Mouse (Mus musculus): Measurements from ENCODE around the gene Samd4b.

The Samd4b gene

DNA sequence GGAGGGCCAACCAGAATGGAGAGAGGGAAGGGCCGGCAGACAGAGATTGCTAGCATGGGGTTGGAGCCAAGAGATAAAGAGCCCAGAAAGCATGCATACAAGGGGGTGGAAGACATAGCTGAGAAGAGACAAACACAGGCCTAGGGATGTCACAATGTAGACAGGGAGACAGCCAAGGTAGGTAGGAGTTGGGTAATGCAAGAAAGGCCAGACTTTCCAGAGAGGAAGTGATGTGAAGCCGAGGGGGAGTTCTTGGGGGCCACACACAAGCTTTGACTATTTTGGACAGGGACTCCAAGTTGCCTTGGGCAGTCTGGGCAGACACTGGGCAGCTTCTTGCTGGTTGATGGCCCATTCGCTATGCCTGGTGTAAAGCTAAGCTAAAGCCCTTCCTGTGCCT lies 196.0 kb downstream of the Samd4b start:
- ChIA-PET CTCF (interaction anchor here in 1 of 4 experiments (1.1 kb wide), 1 partner anchor 35 kb away, joined by 3 read pairs; the partner anchor contains the start of gene Gmfg), POLR2A (interaction anchor here (0.6 to 37.0 kb wide), 17 partner anchors 9 to 62 kb away, joined by 3 to 1116 read pairs (median 3); partner anchors contain the start of genes Med29 (in 3 of the 4), Paf1 (in 3 of the 4), Rps16 (in 2 of the 4) and Gmfg (in 1 of the 4))

- CTCF ChIA-PET = no interaction called here
- POLR2A ChIA-PET = interaction anchor here in 3 of 4 experiments (0.6 to 37.0 kb wide), 10 partner anchors 8 to 118 kb away, joined by 3 to 1116 read pairs (median 5); partner anchors contain the start of genes Med29 (in 2 of the 3), Paf1 (in 2 of the 3), Rps16 (in 2 of the 3) and Supt5 (in 1 of the 3)
Observed at GRCm38 (mm10) chr7:28401030-28401429, 196.9 kb downstream of the Samd4b start.

DNA sequence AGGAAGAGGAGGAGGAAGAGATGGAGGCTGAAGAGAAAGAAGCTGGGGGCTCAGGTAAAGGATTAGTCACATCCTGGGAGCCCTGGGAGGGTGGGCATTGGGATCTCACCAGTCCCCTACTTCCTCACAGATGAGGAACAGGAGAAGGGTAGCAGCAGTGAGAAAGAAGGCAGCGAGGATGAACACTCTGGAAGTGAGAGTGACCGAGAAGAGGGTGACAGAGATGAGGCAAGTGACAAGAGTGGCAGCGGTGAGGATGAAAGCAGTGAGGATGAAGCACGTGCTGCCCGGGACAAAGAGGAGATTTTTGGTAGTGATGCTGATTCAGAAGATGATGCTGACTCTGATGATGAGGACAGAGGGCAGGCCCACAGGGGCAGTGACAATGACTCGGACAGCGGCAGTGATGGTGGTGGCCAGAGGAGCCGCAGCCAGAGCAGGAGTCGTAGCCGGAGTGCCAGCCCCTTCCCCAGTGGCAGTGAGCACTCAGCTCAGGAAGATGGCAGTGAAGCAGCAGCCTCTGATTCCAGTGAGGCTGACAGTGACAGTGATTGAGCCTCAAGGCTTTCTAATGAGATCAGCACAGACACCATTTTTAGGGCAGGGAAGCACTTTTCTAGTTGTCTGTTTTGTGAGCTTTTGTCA lies 199.1 kb downstream of the Samd4b start:
- ChIA-PET CTCF (interaction anchor here in 2 of 4 experiments (1.1 to 1.2 kb wide), 2 partner anchors 17 to 912 kb away, joined by 3 read pairs; partner anchors contain the start of gene Sertad1 (in 1 of the 2)), POLR2A (interaction anchor here in 2 of 4 experiments (0.7 to 37.0 kb wide), 8 partner anchors 11 to 198 kb away, joined by 4 to 1116 read pairs (median 6); partner anchors contain the start of genes Plekhg2 (in 2 of the 2), Rps16 (in 2 of the 2), Zfp36 (in 2 of the 2) and Supt5 (in 1 of the 2))

DNA sequence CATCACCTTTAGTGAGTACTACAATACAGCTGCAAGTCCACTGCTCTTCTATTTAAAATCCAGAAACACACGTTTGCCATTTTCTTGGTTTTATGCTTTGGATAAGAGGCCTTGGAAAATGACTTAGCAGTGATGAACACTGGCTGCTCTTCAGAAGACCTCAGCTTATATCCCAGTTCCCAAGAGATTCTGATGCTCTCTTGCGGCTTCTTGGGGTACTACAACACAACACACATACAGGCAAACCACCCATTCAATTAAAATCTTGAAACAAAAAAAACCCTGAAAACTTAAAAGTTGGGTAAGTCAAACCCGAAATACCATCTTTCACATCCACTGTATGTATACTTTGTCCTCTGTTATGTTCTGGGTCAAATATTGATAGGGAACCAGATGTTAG lies 199.9 kb downstream of the Samd4b start:
- ChIA-PET CTCF (interaction anchor here in 3 of 4 experiments (0.5 to 1.5 kb wide), 13 partner anchors 9 to 911 kb away, joined by 3 to 6 read pairs (median 3); partner anchors contain the start of genes Sertad1 (in 1 of the 3) and Supt5 (in 1 of the 3)), POLR2A (interaction anchor here in 2 of 4 experiments (0.6 to 37.0 kb wide), 12 partner anchors 10 to 199 kb away, joined by 3 to 1116 read pairs (median 5); partner anchors contain the start of genes Plekhg2 (in 2 of the 2), Rps16 (in 2 of the 2), Zfp36 (in 2 of the 2) and Gmfg (in 1 of the 2))

DNA sequence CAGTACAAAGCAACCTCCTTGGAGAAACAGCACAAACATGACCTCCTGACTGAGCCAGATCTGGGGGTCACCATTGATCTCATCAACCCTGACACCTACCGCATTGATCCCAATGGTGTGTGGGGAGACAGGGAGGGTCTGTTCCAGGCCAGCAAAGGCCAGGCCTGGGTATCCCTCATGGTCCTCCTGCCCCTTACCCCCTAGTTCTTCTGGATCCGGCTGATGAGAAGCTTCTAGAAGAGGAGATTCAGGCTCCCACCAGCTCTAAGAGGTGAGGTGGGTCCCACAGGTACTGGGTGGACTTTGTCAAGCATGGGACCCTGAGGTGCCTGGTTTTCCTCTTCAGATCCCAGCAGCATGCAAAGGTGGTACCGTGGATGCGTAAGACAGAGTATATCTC lies 202.5 kb downstream of the Samd4b start:
- ChIA-PET CTCF (interaction anchor here in 1 of 4 experiments (3.1 kb wide), 1 partner anchor 42 kb away, joined by 12 read pairs; the partner anchor contains the start of gene Gmfg), POLR2A (interaction anchor here in 3 of 4 experiments (4.0 to 37.0 kb wide), 6 partner anchors 9 to 49 kb away, joined by 21 to 1116 read pairs (median 205); partner anchors contain the start of genes Plekhg2 (in 2 of the 3), Zfp36 (in 2 of the 3), Rps16 (in 1 of the 3) and Supt5 (in 1 of the 3))

- ChIA-PET CTCF (interaction anchor here in 3 of 4 experiments (0.5 to 3.1 kb wide), 16 partner anchors 14 to 579 kb away, joined by 3 to 12 read pairs (median 4); partner anchors contain the start of genes Eid2b (in 1 of the 3), Gmfg (in 1 of the 3), Mrps12 (in 1 of the 3) and Rps16 (in 1 of the 3)), POLR2A (interaction anchor here (0.6 to 37.0 kb wide), 91 partner anchors 9 to 886 kb away, joined by 3 to 1116 read pairs (median 5); partner anchors contain the start of genes Rps16 (in 3 of the 4), Supt5 (in 3 of the 4), Zfp36 (in 3 of the 4) and Fbl (in 2 of the 4))
Observed at GRCm38 (mm10) chr7:28393272-28393951, 204.5 kb downstream of the Samd4b start.

DNA sequence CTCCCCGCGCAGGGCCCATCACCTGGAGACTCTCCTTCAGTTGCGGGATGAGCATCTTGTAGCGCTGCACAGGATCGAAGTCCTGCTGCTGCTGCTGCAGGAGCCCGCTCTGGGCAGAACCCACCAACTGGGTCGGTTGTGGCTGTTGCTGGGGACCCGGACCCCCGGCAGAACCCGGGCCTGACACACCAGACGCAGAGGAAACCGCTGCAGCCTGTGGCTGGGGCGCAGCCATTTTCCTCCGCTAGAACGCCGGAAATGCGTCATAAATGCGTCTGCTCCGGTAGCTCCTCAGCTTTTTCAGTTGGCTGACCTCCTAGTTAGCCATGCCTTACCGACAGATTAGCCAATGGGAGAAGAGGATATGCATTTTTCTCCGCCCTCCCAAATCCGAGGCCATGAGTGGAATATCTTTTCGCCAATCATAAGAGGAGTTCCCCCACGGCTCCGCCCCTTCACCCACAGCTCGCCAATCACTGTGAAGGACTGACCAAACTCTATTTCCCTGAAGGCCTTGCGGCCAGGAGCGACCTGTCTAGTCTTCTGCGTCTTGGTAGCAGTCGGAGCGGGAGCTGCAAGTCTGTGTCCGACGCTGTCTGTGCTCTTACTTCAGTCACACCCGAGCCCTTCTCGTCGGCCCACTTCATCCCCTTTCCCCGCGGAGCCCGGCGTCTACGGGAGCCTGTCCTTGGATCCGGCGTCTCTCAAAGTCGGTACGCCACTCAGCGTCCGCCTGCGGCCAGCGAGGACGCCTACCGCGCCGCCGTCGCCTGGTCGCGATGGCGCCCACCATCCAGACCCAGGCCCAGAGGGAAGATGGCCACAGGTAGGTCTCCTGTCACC lies 205.3 kb downstream of the Samd4b start, which contains the start of the genes Med29 and Paf1:
TSS of gene Med29 (minus strand) at position 280 of the 843 bp plus-strand sequence.
TSS of gene Paf1 (plus strand) at position 523 of the 843 bp plus-strand sequence.
- CTCF ChIA-PET = interaction anchor here in 3 of 4 experiments (0.6 to 3.1 kb wide), 19 partner anchors 11 to 349 kb away, joined by 3 to 12 read pairs (median 4); partner anchors contain the start of genes Eid2b (in 1 of the 3), Gmfg (in 1 of the 3), Mrps12 (in 1 of the 3) and Rps16 (in 1 of the 3)
- POLR2A ChIA-PET = interaction anchor here (0.6 to 37.0 kb wide), 143 partner anchors 9 to 926 kb away, joined by 3 to 1116 read pairs (median 4); partner anchors contain the start of genes Rps16 (in 3 of the 4), Selenov (in 3 of the 4), Supt5 (in 3 of the 4) and Zfp36 (in 3 of the 4)

- ChIA-PET POLR2A (interaction anchor here in 3 of 4 experiments (0.5 to 37.0 kb wide), 7 partner anchors 8 to 157 kb away, joined by 3 to 1116 read pairs (median 50); partner anchors contain the start of genes Plekhg2 (in 2 of the 3), Supt5 (in 2 of the 3), Zfp36 (in 2 of the 3) and Rps16 (in 1 of the 3)), CTCF (no interaction called here)
Observed at GRCm38 (mm10) chr7:28390331-28390730, 207.6 kb downstream of the Samd4b start.

GRCm38 (mm10) chr7:28387384-28387783 lies 210.6 kb downstream of the Samd4b start:
- ChIA-PET POLR2A (interaction anchor here (0.6 to 37.0 kb wide), 16 partner anchors 9 to 303 kb away, joined by 3 to 1116 read pairs (median 4); partner anchors contain the start of genes Plekhg2 (in 2 of the 4), Rps16 (in 2 of the 4), Supt5 (in 2 of the 4) and Zfp36 (in 2 of the 4)), CTCF (interaction anchor here (0.6 to 2.1 kb wide), 12 partner anchors 11 to 354 kb away, joined by 3 to 11 read pairs (median 3); partner anchors contain the start of genes Mrps12 (in 1 of the 4), Rps16 (in 1 of the 4) and Sars2 (in 1 of the 4))

DNA sequence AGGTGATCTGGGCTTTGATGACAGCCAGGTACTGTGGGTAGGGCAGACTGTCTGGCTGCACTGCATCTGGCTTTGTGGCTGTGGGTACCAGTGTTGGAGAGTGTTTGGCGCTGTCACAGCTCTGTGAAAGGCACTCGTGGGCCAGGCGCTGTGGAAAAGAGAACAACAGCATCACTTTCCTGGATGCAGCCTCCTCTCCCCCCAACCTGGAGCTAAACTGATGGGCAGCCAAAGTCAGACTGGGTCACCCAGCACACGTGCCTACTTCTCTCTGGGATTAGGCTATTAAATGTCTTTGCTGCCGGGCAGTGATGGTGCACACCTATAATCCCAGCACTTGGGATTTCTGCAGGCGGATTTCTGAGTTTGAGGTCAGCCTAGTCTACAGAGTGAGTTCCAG lies 211.1 kb downstream of the Samd4b start:
- POLR2A ChIA-PET = interaction anchor here (0.7 to 37.0 kb wide), 15 partner anchors 8 to 244 kb away, joined by 3 to 1116 read pairs (median 5); partner anchors contain the start of genes Plekhg2 (in 2 of the 4), Rps16 (in 2 of the 4), Supt5 (in 2 of the 4) and Zfp36 (in 2 of the 4)
- CTCF ChIA-PET = interaction anchor here (0.5 to 2.1 kb wide), 13 partner anchors 11 to 355 kb away, joined by 3 to 11 read pairs (median 3); partner anchors contain the start of genes Mrps12 (in 1 of the 4), Plekhg2 (in 1 of the 4) and Sars2 (in 1 of the 4)

- ChIA-PET POLR2A (interaction anchor here in 3 of 4 experiments (0.6 to 37.0 kb wide), 17 partner anchors 8 to 347 kb away, joined by 3 to 1116 read pairs (median 5); partner anchors contain the start of genes Plekhg2 (in 2 of the 3), Rps16 (in 2 of the 3), Supt5 (in 2 of the 3) and Zfp36 (in 2 of the 3)), CTCF (interaction anchor here (0.5 to 2.1 kb wide), 14 partner anchors 11 to 322 kb away, joined by 3 to 11 read pairs (median 4); partner anchors contain the start of genes Gmfg (in 1 of the 4) and Plekhg2 (in 1 of the 4))
Observed at GRCm38 (mm10) chr7:28386462-28386861, 211.5 kb downstream of the Samd4b start.

DNA sequence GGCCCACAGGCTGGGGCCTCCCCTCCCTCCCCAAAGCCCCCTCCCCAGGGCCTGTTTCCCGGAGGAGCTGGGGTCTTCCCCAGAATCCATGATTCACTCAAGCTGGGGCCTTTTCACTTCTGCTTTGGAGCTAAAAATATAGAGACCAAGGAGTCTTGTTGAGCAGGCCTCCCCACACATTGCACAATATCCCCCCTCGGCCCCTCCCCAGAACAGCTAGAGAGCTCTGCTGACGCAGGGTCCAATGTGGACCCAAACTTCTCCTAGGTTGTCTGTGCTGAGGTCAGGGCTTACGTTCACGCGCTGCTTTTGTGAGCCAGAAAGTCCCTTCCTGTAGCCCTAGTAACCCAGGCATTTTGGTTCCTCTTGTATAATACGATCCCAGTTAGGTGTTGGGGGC lies 211.9 kb downstream of the Samd4b start:
- POLR2A ChIA-PET = interaction anchor here in 3 of 4 experiments (0.6 to 37.0 kb wide), 16 partner anchors 7 to 347 kb away, joined by 3 to 1116 read pairs (median 4); partner anchors contain the start of genes Plekhg2 (in 2 of the 3), Rps16 (in 2 of the 3), Supt5 (in 2 of the 3) and Zfp36 (in 2 of the 3)
- CTCF ChIA-PET = interaction anchor here in 3 of 4 experiments (0.6 to 2.1 kb wide), 11 partner anchors 11 to 175 kb away, joined by 3 to 11 read pairs (median 4); partner anchors contain the start of genes Gmfg (in 1 of the 3) and Plekhg2 (in 1 of the 3)

- POLR2A ChIA-PET = interaction anchor here in 2 of 4 experiments (1.6 to 37.0 kb wide), 9 partner anchors 5 to 47 kb away, joined by 3 to 1116 read pairs (median 350); partner anchors contain the start of genes Med29 (in 2 of the 2), Paf1 (in 2 of the 2), Plekhg2 (in 2 of the 2) and Rps16 (in 2 of the 2)
Observed at GRCm38 (mm10) chr7:28385196-28385595, 212.7 kb downstream of the Samd4b start.

DNA sequence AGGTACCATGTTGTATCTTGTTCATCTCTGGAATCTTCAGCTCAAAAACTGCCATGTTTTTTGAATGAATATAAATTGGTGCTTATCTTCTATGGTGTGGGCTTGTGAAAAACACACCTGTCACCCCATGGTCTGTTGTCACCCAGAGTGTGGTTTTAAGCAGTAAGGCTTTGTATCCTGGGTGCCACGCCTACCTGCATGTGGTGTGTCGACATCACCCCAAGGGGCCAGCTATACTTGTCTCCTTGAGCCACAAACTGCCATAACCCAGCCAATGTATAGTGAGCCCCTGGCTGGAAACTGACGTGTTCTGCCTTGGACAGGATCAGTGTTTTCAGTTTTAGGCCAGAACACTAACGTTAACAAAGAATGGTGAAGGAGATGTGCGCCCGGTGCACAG lies 213.8 kb downstream of the Samd4b start:
- CTCF ChIA-PET = interaction anchor here in 2 of 4 experiments (0.6 to 0.7 kb wide), 2 partner anchors 9 to 58 kb away, joined by 3 read pairs; no protein-coding TSS in a partner anchor
- POLR2A ChIA-PET = interaction anchor here in 3 of 4 experiments (0.8 to 37.0 kb wide), 19 partner anchors 5 to 102 kb away, joined by 3 to 1116 read pairs (median 12); partner anchors contain the start of genes Med29 (in 3 of the 3), Paf1 (in 3 of the 3), Dll3 (in 2 of the 3) and Plekhg2 (in 2 of the 3)

More at GRCm38 (mm10) chr7:28385196-28385595, 212.7 kb downstream of the Samd4b start:
- CTCF ChIA-PET = interaction anchor here in 2 of 4 experiments (0.6 to 2.1 kb wide), 3 partner anchors 10 to 846 kb away, joined by 4 to 11 read pairs (median 5); no protein-coding TSS in a partner anchor

GRCm38 (mm10) chr7:28383606-28384005 lies 214.3 kb downstream of the Samd4b start:
- CTCF ChIA-PET = interaction anchor here in 2 of 4 experiments (0.7 to 1.2 kb wide), 2 partner anchors 39 to 57 kb away, joined by 3 to 4 read pairs; no protein-coding TSS in a partner anchor
- POLR2A ChIA-PET = interaction anchor here in 3 of 4 experiments (0.6 to 37.0 kb wide), 24 partner anchors 5 to 827 kb away, joined by 3 to 1116 read pairs (median 6); partner anchors contain the start of genes Med29 (in 3 of the 3), Paf1 (in 3 of the 3), Dll3 (in 2 of the 3) and Plekhg2 (in 2 of the 3)
